Mouse (Mus musculus): ENCODE data around the gene Lcn12.

Lcn12 gene

GRCm38 (mm10) chr2:25460135-25460534, 33.6 kb downstream of the Lcn12 start:
- no peak for DNase-seq (ENCODE audit: low spot score)

- no peak for DNase-seq (ENCODE audit: low spot score)
Measured at GRCm38 (mm10) chr2:25458911-25459310, 34.8 kb downstream of the Lcn12 start.

- DNase-seq (ENCODE audit: low spot score), result no peak
Measured at GRCm38 (mm10) chr2:25457022-25457896, 36.5 kb downstream of the Lcn12 start.

GRCm38 (mm10) chr2:25456205-25456953, 37.3 kb downstream of the Lcn12 start, which contains the start of gene Clic3:
TSS of gene Clic3 (plus strand) at chr2:25456838.
- DNase-seq (ENCODE audit: low spot score), result no peak

- no peak for DNase-seq (ENCODE audit: low spot score)
Measured at GRCm38 (mm10) chr2:25452951-25453350, 40.8 kb downstream of the Lcn12 start.

- DNase-seq (ENCODE audit: low spot score), result no peak
Measured at GRCm38 (mm10) chr2:25450853-25451647, 42.7 kb downstream of the Lcn12 start.

- no peak for DNase-seq (ENCODE audit: low spot score)
Measured at GRCm38 (mm10) chr2:25442682-25443081, 51.0 kb downstream of the Lcn12 start.

- no peak for DNase-seq (ENCODE audit: low spot score)
Measured at GRCm38 (mm10) chr2:25441067-25441466, 52.6 kb downstream of the Lcn12 start.

All from urinary bladder, postnatal 10 days (tissue).